Mouse (Mus musculus): ENCODE measurements around the gene Pi4kb. TPM values are rescaled to one million over a fixed set of nuclear protein-coding genes. Genes with fewer than 3 reads are reported as not detected.
"Not testable (repeated sequence)": the region's sequence is repeated elsewhere in the genome, so short reads cannot be mapped to it uniquely, and the experiment has no call there.

Gene Pi4kb
- polyA plus RNA-seq, 1 experiment from 2014 or later: 25.7 TPM

DNA sequence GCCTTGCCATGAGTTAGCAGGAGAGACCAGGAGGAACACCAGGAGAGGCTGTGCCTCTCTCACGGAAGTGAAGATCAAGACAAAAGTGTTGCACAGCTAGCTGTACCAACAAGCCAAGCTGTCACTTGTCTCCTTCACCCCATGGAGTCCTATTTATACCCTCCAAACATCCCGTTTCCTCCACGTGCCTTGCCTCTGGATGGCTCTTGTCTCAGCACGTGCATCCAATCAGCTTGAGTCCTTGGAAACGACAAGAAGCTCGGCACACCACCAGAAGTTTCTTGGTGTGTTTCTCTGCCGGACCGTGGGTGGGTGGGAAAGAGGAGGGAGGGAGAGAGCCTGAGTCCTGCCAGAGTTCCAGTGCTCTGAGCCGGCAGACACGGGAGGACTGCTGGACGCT, 50.0 kb downstream of the Pi4kb start:
- H3K4me3 ChIP-seq: no peak overlapping the region
- H3K4me1 ChIP-seq: peaks cover 6% of the 10 kb centered on the region; the same call in 1 of the 2 replicates
- 0 out of 2 replicates have a peak, but pooled peaks cover 6% of the 10 kb centered on the region for H3K36me3 ChIP-seq
- H3K4me2 ChIP-seq (replicated peaks): no peak overlapping the region
- H3K27ac ChIP-seq (replicated peaks): no peak overlapping the region; the same call in 1 of the 2 replicates
- H3K9me3 ChIP-seq: no peaks in the 10 kb centered on the region
- ATAC-seq (ENCODE audit: low FRiP score, low read depth): no peak
- H3K27me3 ChIP-seq: no peaks in the 10 kb centered on the region
- H3K9ac ChIP-seq (replicated peaks): no peak overlapping the region
- 33% methylated on average over 11 of the region's 11 CpGs for WGBS

- Histone ChIP-seq H3K27ac (replicated peaks) (no peak overlapping the region), H3K4me2 (replicated peaks) (no peak overlapping the region), H3K4me3 (no peak overlapping the region), H3K9ac (replicated peaks) (no peak overlapping the region), H3K4me1 (peaks cover 6% of the 10 kb centered on the region; the same call in 1 of the 2 replicates), H3K9me3 (no peaks in the 10 kb centered on the region), H3K36me3 (0 out of 2 replicates have a peak, but pooled peaks cover 11% of the 10 kb centered on the region), H3K27me3 (no peaks in the 10 kb centered on the region)
- 52% methylated on average over 5 of the region's 5 CpGs for WGBS
- ATAC-seq (ENCODE audit: low FRiP score, low read depth): no peak
These were observed 50.7 kb downstream of the Pi4kb start for GRCm38 (mm10) chr3:95025202-95025601.

DNA sequence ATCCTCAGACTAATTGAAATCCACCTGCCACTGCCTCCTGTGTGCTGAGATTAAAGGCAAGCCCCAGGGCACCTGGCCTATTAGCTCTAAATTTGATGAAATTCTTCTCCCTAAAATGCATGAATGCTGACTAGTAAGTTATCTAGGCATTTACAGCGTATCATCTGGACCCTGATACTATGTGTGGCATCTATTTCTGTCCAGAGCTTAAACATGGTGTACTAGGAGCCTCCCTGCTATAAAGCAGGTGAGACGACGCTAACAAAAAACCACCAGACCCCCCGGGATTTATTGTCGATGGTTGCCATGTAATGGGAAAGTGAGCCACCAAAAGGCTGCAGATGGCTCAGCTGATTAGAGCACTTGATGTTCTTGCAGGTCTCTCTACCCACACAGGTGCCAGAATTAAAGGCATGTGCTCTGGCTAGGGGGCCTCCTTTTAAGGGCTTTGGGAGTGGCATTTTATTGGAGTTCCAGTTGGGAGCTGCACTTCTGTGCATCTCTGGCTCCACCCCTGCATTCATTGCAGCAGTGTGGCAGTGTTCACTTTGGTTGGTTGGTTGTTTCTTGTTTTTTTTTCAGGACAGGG, 52.6 kb downstream of the Pi4kb start:
- Histone ChIP-seq H3K4me1 (peaks cover 6% of the 10 kb centered on the region; the same call in 1 of the 2 replicates), H3K27me3 (no peaks in the 10 kb centered on the region), H3K4me3 (no peak overlapping the region), H3K27ac (replicated peaks) (peak overlapping the region; percentile 7; the same call in 1 of the 2 replicates), H3K4me2 (replicated peaks) (no peak overlapping the region), H3K36me3 (peaks cover 25% of the 10 kb centered on the region), H3K9me3 (no peaks in the 10 kb centered on the region), H3K9ac (replicated peaks) (no peak overlapping the region)
- 64% methylated on average over 5 of the region's 5 CpGs for WGBS
- ATAC-seq (ENCODE audit: low FRiP score, low read depth): no peak

DNA sequence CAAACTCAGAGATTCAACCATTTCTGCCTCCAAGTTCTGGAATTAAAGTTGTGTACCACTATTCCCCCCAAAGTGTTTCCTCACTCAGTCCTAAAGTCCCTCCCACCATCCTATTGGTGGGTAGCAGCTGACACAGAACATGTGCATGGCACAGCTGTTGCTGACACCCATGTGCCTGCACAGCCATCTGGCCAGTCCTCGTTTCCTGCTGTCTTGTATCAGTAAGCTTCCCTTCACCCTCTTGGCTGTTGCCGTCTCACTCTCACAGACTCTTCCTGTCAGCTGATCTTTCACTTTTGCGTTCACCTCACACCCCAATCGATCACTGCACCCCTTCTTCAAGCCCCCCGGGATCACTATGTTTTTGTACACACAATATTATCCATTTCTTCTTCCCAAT, 53.2 kb downstream of the Pi4kb start:
- Histone ChIP-seq H3K27me3 (no peaks in the 10 kb centered on the region), H3K4me3 (no peak overlapping the region), H3K9me3 (no peaks in the 10 kb centered on the region)

DNA sequence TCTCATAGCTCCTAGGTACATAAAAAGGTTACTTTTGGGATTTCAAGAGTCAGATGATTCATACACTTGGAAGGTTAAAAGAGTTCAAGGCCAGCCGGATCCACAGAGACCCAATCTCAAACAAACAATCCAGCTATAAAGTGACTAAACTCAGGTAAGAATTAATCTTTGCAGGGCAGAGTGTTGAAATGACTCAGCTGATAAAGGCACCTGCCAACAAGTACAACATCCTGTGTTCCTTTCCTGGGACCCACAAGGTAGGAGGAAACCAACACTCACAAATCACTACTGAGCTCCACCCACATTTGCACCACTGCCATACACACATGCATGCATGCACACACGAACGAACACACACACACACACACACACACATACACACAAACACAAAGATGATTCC, 54.1 kb downstream of the Pi4kb start:
- no peak for ATAC-seq (ENCODE audit: low FRiP score, low read depth)
- Histone ChIP-seq H3K9me3 (no peaks in the 10 kb centered on the region), H3K36me3 (peaks cover 39% of the 10 kb centered on the region), H3K4me1 (peaks cover 6% of the 10 kb centered on the region; the same call in 1 of the 2 replicates), H3K27me3 (no peaks in the 10 kb centered on the region), H3K4me3 (no peak overlapping the region), H3K27ac (replicated peaks) (no peak overlapping the region), H3K9ac (replicated peaks) (no peak overlapping the region), H3K4me2 (replicated peaks) (no peak overlapping the region)
- 93% methylated on average over 3 of the region's 3 CpGs for WGBS

More for the DNA sequence above, 53.2 kb downstream of the Pi4kb start:
- Histone ChIP-seq H3K4me1 (peaks cover 6% of the 10 kb centered on the region; the same call in 1 of the 2 replicates), H3K36me3 (peaks cover 30% of the 10 kb centered on the region), H3K9ac (replicated peaks) (no peak overlapping the region), H3K4me2 (replicated peaks) (no peak overlapping the region), H3K27ac (replicated peaks) (peak overlapping the region; percentile 7)
- WGBS: 75% methylated on average over 5 of the region's 5 CpGs
- no peak for ATAC-seq (ENCODE audit: low FRiP score, low read depth)

DNA sequence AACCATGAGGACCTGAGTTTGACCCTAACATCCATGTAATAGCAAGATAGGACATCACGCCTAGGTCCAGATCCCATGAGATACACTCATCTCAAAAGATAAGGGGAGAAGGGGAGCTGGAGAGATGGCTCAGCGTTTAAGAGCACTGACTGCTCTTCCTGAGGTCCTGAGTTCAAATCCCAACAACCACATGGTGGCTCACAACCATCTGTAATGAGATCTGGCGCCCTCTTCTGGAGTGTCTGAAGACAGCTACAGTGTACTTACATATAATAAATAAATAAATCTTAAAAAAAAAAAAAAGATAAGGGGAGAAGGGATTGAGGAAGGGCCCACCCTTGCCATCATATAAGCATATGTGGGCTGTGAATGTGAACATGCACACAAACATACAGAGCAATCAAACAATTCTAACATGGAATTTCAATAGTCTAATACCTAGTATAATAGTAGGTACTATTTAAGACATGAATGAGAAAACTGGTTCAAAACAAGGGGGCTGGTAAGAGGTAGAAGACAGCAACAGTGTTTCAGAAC, 54.8 kb downstream of the Pi4kb start:
- H3K4me3 ChIP-seq; H3K9me3 ChIP-seq; H3K27me3 ChIP-seq; H3K9ac ChIP-seq (replicated peaks); ATAC-seq (ENCODE audit: low FRiP score, low read depth); H3K27ac ChIP-seq (replicated peaks); H3K4me1 ChIP-seq; H3K4me2 ChIP-seq (replicated peaks): not testable (repeated sequence)
- 76% methylated on average over 3 of the region's 3 CpGs for WGBS
- peaks cover 46% of the 10 kb centered on the region for H3K36me3 ChIP-seq

GRCm38 (mm10) chr3:95029953-95030352, 55.4 kb downstream of the Pi4kb start:
- ATAC-seq (ENCODE audit: low FRiP score, low read depth): no peak
- Histone ChIP-seq H3K9ac (replicated peaks) (no peak overlapping the region), H3K4me2 (replicated peaks) (no peak overlapping the region), H3K4me3 (no peak overlapping the region), H3K4me1 (peaks cover 2% of the 10 kb centered on the region; the same call in 1 of the 2 replicates), H3K36me3 (peaks cover 52% of the 10 kb centered on the region), H3K9me3 (no peaks in the 10 kb centered on the region), H3K27ac (replicated peaks) (no peak overlapping the region), H3K27me3 (no peaks in the 10 kb centered on the region)
- 78% methylated on average over 3 of the region's 3 CpGs for WGBS

DNA sequence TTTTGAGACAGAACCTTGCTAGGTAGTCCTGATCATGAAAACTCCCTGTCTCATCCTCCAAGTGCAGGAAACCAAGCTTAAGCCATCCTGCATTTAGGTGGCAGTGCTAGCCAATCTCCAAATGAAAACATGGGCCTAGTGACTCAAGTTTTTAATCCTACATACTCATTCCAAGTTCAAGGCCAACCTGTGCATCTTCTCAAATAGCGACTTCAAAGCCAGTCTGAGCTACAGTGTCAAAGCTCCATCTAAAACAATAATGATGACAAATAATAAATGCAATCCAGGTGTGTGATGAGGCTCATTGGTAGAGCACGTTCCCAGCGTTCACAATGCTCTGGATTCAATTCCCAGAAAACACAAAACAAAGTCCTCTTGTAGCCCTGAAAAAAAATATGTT, 67.1 kb downstream of the Pi4kb start:
- 12% methylated on average over 3 of the region's 3 CpGs for WGBS

DNA sequence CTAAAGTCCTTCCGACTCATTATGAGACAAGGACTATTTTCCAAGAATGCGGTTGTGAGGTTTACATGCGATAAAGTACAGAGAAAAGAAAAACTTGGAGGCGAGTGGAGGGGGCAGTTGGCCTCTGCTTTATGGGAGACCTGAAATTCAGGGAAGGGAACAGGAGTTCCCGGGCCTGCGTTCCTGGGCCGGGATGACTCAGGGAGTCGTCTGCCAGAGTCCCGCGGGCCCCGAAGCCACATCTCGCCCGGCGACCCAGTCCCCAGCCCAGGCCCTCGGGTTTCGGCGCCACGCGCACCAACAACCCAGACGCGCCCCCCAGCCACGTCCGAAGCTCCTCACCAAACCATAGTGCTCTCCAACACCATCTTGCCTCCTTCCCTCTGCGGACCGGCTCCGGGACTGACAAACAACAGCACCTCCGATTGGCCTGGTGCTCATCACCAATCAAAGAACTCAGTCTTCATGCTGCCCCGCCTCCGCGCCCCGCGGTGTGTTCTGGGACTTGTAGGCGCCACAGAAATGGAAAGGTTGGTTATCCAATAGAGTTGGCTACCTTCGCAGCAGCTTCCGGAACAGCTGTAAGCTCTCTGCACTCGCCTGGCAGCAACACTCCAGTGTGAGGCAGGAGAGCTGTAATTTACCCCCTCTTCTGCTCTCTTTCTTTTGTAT, 67.8 kb downstream of the Pi4kb start, which contains the start of gene Psmd4:
TSS of gene Psmd4 (minus strand) at position 449 of the 672 bp plus-strand sequence.
- Histone ChIP-seq H3K36me3 (0 out of 2 replicates have a peak, but pooled peaks cover 10% of the 10 kb centered on the region), H3K4me3 (peak within 1 kb of the TSS; percentile 89), H3K4me2 (replicated peaks) (peak within 1 kb of the TSS; percentile 75), H3K27ac (replicated peaks) (0 out of 2 replicates have a peak within 1 kb of the TSS, but pooled peaks have one; percentile 46), H3K4me1 (peaks cover 11% of the 10 kb centered on the region), H3K9me3 (no peaks in the 10 kb centered on the region), H3K9ac (replicated peaks) (peak within 1 kb of the TSS; percentile 93), H3K27me3 (no peaks in the 10 kb centered on the region)
- WGBS: under 1% methylated on average over 36 of the region's 36 CpGs
- peak; percentile 99 for ATAC-seq (ENCODE audit: low FRiP score, low read depth)

More for the DNA sequence above, 67.1 kb downstream of the Pi4kb start:
- Histone ChIP-seq H3K4me2 (replicated peaks) (peak overlapping the region; percentile 75), H3K9ac (replicated peaks) (peak overlapping the region; percentile 93), H3K4me3 (peak overlapping the region; percentile 89), H3K27me3 (no peaks in the 10 kb centered on the region), H3K27ac (replicated peaks) (no peak overlapping the region), H3K36me3 (peaks cover 11% of the 10 kb centered on the region), H3K4me1 (peaks cover 11% of the 10 kb centered on the region), H3K9me3 (no peaks in the 10 kb centered on the region)
- ATAC-seq (ENCODE audit: low FRiP score, low read depth): no peak

- peaks cover 11% of the 10 kb centered on the region for H3K4me1 ChIP-seq
- 0 out of 2 replicates have a peak, but pooled peaks cover 8% of the 10 kb centered on the region for H3K36me3 ChIP-seq
- H3K27me3 ChIP-seq: 0 out of 2 replicates have a peak, but pooled peaks cover 3% of the 10 kb centered on the region
- 32% methylated on average over 7 of the region's 7 CpGs for WGBS
- peak overlapping the region; percentile 89 for H3K4me3 ChIP-seq
- H3K9ac ChIP-seq (replicated peaks): peak overlapping the region; percentile 41
- peak overlapping the region; percentile 55 for H3K4me2 ChIP-seq (replicated peaks)
- H3K9me3 ChIP-seq: no peaks in the 10 kb centered on the region
- 0 out of 2 replicates have a peak overlapping the region, but pooled peaks have one; percentile 22 for H3K27ac ChIP-seq (replicated peaks)
- ATAC-seq (ENCODE audit: low FRiP score, low read depth): peak; percentile 77
These were observed 68.3 kb downstream of the Pi4kb start for GRCm38 (mm10) chr3:95042838-95043229.

- Histone ChIP-seq H3K4me3 (no peak overlapping the region), H3K9ac (replicated peaks) (no peak overlapping the region), H3K4me1 (peaks cover 11% of the 10 kb centered on the region), H3K27ac (replicated peaks) (no peak overlapping the region), H3K9me3 (no peaks in the 10 kb centered on the region), H3K27me3 (0 out of 2 replicates have a peak, but pooled peaks cover 3% of the 10 kb centered on the region), H3K4me2 (replicated peaks) (no peak overlapping the region), H3K36me3 (0 out of 2 replicates have a peak, but pooled peaks cover 6% of the 10 kb centered on the region)
- 75% methylated on average over 6 of the region's 6 CpGs for WGBS
- no peak for ATAC-seq (ENCODE audit: low FRiP score, low read depth)
These were observed 68.7 kb downstream of the Pi4kb start for GRCm38 (mm10) chr3:95043251-95043650.
